Mouse (Mus musculus) bone marrow, adult 2 months (tissue): Measurements from ENCODE around the gene Sbf1.

Experiments used
- CTCF ChIP-seq: fragments of 200-500 bp; IDR thresholded peaks from 2 replicates; pipeline ENCODE4 v1.5.1; 2011; ENCODE audit warnings: low read length, control low read depth; ENCODE audit not compliant: control insufficient read depth, insufficient read depth
- POLR2A ChIP-seq: fragments of 200-500 bp; IDR thresholded peaks from 2 replicates; pipeline ENCODE4 v1.6.1; 2011; ENCODE audit warnings: low read depth, mild to moderate bottlenecking, control low read depth, low read length, borderline replicate concordance; ENCODE audit not compliant: control insufficient read depth

- TF ChIP-seq CTCF (no peak), POLR2A (no peak)
These were observed 1.0 kb downstream of the Sbf1 start for GRCm38 (mm10) chr15:89314107-89314506.
